13 mouse cellular contexts compared by ENCODE assay signal in the genomic region with DNA sequence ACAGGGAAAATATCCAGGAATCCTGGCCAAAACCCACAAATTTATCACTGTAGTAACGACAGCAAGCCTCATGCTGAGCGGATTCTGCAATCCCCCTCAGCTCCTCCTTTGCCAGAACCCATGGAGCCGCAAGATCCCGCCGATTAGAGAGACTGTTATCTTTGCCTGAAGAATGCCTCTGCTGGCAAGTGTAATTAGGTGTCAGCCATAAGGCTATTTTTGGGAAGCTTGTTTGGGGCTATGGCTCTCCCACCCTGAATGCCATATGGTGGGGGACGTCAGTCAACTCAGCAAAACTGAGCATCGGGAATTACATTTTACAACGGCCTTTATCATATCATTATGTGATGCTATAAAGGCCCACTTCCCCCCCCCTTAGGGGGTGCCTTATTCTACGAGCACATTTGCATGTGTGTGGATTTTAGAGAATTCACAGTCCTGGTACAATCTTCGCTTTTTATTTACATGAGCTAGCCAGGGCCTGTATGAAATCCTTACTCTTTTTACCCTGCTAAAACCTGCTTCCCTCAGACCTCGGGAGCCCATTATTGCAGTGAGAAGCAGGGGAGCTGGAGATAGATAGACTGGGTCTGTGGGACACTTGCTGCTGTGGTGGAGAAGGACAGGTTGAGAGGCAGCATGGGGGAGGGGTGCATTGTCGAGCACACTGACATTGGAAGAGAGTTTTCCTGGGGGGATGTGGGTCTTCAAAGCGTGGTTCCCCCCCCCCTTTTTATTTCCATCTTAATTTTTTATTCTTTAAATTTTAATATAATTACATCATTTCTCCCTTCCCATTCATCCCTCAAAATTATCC.
A peak's percentile ranks its signal among the peaks of the same experiment; 100 is the strongest.
DNase-seq lines count a peak whose midpoint lies in the region; ATAC-seq lines count a peak whose summit lies in the region.
"Had no signal": no experiment of that assay in that cellular context is flagged by ENCODE, and none has a peak within 500 bp of the region (broad histone marks: within the 10 kb centered on the region; RNA-seq: fewer than 3 reads in every experiment).

No protein-coding gene starts in this region.

- ATAC-seq in heart, embryonic 11.5 days (replicated peaks; ENCODE audit: insufficient number of reproducible peaks, low FRiP score, low TSS enrichment): no peak
- peak; percentile 29; the same call in 1 of the 2 replicates for ATAC-seq in neural tube, embryonic 13.5 days (ENCODE audit: low read depth)
- peak; percentile 19; the same call in 1 of the 2 replicates for ATAC-seq in hindbrain, embryonic 13.5 days (ENCODE audit: low FRiP score)
- peak; percentile 39; the same call in 1 of the 2 replicates for ATAC-seq in neural tube, embryonic 15.5 days (ENCODE audit: low FRiP score)

- H3K9ac ChIP-seq in heart, embryonic 11.5 days (ENCODE audit: low read depth, low read length): no peak overlapping the region
- H3K9ac ChIP-seq in neural tube, embryonic 13.5 days: 0 out of 2 replicates have a peak overlapping the region, but pooled peaks have one; percentile 45
- H3K9ac ChIP-seq in hindbrain, embryonic 13.5 days: peak overlapping the region; percentile 36; the same call in 1 of the 2 replicates
- H3K9ac ChIP-seq in neural tube, embryonic 15.5 days (replicated peaks): 0 out of 2 replicates have a peak overlapping the region, but pooled peaks have one; percentile 11

- no peak overlapping the region for H3K4me3 ChIP-seq in heart, embryonic 11.5 days (ENCODE audit: low read depth, low read length)
- H3K4me3 ChIP-seq in heart, embryonic 10.5 days: no peak overlapping the region
- H3K4me3 ChIP-seq in neural tube, embryonic 13.5 days: no peak overlapping the region
- H3K4me3 ChIP-seq in hindbrain, embryonic 13.5 days: no peak overlapping the region
- no peak overlapping the region for H3K4me3 ChIP-seq in neural tube, embryonic 15.5 days (replicated peaks)

- H3K4me2 ChIP-seq in heart, embryonic 11.5 days: peak overlapping the region; percentile 2; the same call in 1 of the 2 replicates
- no peak overlapping the region for H3K4me2 ChIP-seq in neural tube, embryonic 13.5 days
- no peak overlapping the region for H3K4me2 ChIP-seq in hindbrain, embryonic 13.5 days
- no peak overlapping the region for H3K4me2 ChIP-seq in neural tube, embryonic 15.5 days

- WGBS in heart, embryonic 11.5 days (ENCODE audit: insufficient replicate concordance): 15% methylated on average over 13 of the region's 13 CpGs
- WGBS in heart, embryonic 10.5 days: 11% methylated on average over 13 of the region's 13 CpGs
- 15% methylated on average over 13 of the region's 13 CpGs for WGBS in neural tube, embryonic 13.5 days
- 27% methylated on average over 13 of the region's 13 CpGs for WGBS in hindbrain, embryonic 13.5 days
- WGBS in neural tube, embryonic 15.5 days: 12% methylated on average over 13 of the region's 13 CpGs

- peaks cover 12% of the 10 kb centered on the region for H3K4me1 ChIP-seq in heart, embryonic 11.5 days (ENCODE audit: control insufficient read depth, insufficient read depth, low read length)
- peaks cover 40% of the 10 kb centered on the region for H3K4me1 ChIP-seq in heart, embryonic 10.5 days
- H3K4me1 ChIP-seq in neural tube, embryonic 13.5 days (replicated peaks): peaks cover 25% of the 10 kb centered on the region
- H3K4me1 ChIP-seq in hindbrain, embryonic 13.5 days (replicated peaks): peaks cover 25% of the 10 kb centered on the region
- peaks cover 25% of the 10 kb centered on the region for H3K4me1 ChIP-seq in neural tube, embryonic 15.5 days

- no peak overlapping the region for H3K27ac ChIP-seq in heart, embryonic 11.5 days (ENCODE audit: low read depth, low read length)
- no peak overlapping the region for H3K27ac ChIP-seq in heart, embryonic 10.5 days
- peak overlapping the region; percentile 61 for H3K27ac ChIP-seq in neural tube, embryonic 13.5 days (replicated peaks)
- H3K27ac ChIP-seq in hindbrain, embryonic 13.5 days: peak overlapping the region; percentile 60
- peak overlapping the region; percentile 54 for H3K27ac ChIP-seq in neural tube, embryonic 15.5 days (replicated peaks)
- H3K27ac ChIP-seq: macrophage had no signal

- no peaks in the 10 kb centered on the region for H3K36me3 ChIP-seq in heart, embryonic 11.5 days (ENCODE audit: control insufficient read depth, insufficient read depth, low read length)
- no peaks in the 10 kb centered on the region for H3K36me3 ChIP-seq in heart, embryonic 10.5 days
- no peaks in the 10 kb centered on the region for H3K36me3 ChIP-seq in neural tube, embryonic 13.5 days
- H3K36me3 ChIP-seq in hindbrain, embryonic 13.5 days: no peaks in the 10 kb centered on the region
- no peaks in the 10 kb centered on the region for H3K36me3 ChIP-seq in neural tube, embryonic 15.5 days

- no peak for DNase-seq in heart, embryonic 10.5 days (ENCODE audit: low spot score)
- no peak for DNase-seq in neural tube, embryonic 10.5 days (ENCODE audit: extremely low spot score, low spot score)
- DNase-seq in kidney, postnatal 4 days: no peak
- no peak for DNase-seq in T-cell, adult 2 months (ENCODE audit: low spot score)
- DNase-seq: adrenal gland, adult 2 months; kidney, postnatal 14 days; spleen, adult 18-20 months; thymus, postnatal 25 days had no signal

- H3K9me3 ChIP-seq in heart, embryonic 11.5 days (replicated peaks; ENCODE audit: control insufficient read depth, low read length): no peaks in the 10 kb centered on the region
- H3K9me3 ChIP-seq in heart, embryonic 10.5 days: no peaks in the 10 kb centered on the region
- H3K9me3 ChIP-seq in neural tube, embryonic 13.5 days: no peaks in the 10 kb centered on the region
- 0 out of 2 replicates have a peak, but pooled peaks cover 4% of the 10 kb centered on the region for H3K9me3 ChIP-seq in hindbrain, embryonic 13.5 days
- H3K9me3 ChIP-seq in neural tube, embryonic 15.5 days (replicated peaks): no peaks in the 10 kb centered on the region

- H3K27me3 ChIP-seq in heart, embryonic 11.5 days (ENCODE audit: control insufficient read depth, insufficient read depth, low read length): peaks cover 8% of the 10 kb centered on the region
- H3K27me3 ChIP-seq in heart, embryonic 10.5 days (ENCODE audit: insufficient read depth, poor library complexity, severe bottlenecking): peaks cover 23% of the 10 kb centered on the region
- H3K27me3 ChIP-seq in neural tube, embryonic 13.5 days: no peaks in the 10 kb centered on the region
- H3K27me3 ChIP-seq in hindbrain, embryonic 13.5 days: no peaks in the 10 kb centered on the region; the same call in 1 of the 2 replicates
- H3K27me3 ChIP-seq in neural tube, embryonic 15.5 days (replicated peaks): no peaks in the 10 kb centered on the region

Comparison
In these comparisons a context has a peak if more than half of its experiments do, and no peak if none do; other contexts are left out.
1. H3K27ac ChIP-seq: peak in neural tube, embryonic 13.5 days (single experiment), hindbrain, embryonic 13.5 days (single experiment) and neural tube, embryonic 15.5 days (single experiment); none in heart, embryonic 11.5 days (single experiment) and heart, embryonic 10.5 days (single experiment).